26 mouse cellular contexts compared by ENCODE assay signal in genomic region chr9:116450829-116451228, GRCm38 (mm10).
"Had no signal": no experiment of that assay in that cellular context is flagged by ENCODE, and none has a peak within 500 bp of the region (broad histone marks: within the 10 kb centered on the region; RNA-seq: fewer than 3 reads in every experiment).

No protein-coding gene starts in this region.

- H3K27me3 ChIP-seq: heart, embryonic 12.5 days; hindbrain, embryonic 12.5 days; intestine, embryonic 15.5 days; limb, embryonic 12.5 days; liver, embryonic 13.5 days; liver, embryonic 15.5 days had no signal

- H3K4me3 ChIP-seq: heart, embryonic 12.5 days; hindbrain, embryonic 10.5 days; hindbrain, embryonic 12.5 days; intestine, embryonic 15.5 days; layer of hippocampus, adult 2 months; left cerebral cortex, adult 2 months; limb, embryonic 10.5 days; limb, embryonic 12.5 days; liver, embryonic 13.5 days; liver, embryonic 15.5 days had no signal

- H3K27ac ChIP-seq: hindbrain, embryonic 10.5 days; hindbrain, embryonic 12.5 days; hindbrain, embryonic 14.5 days; intestine, embryonic 15.5 days; layer of hippocampus, adult 2 months; left cerebral cortex, adult 2 months; limb, embryonic 10.5 days; limb, embryonic 12.5 days; liver, embryonic 13.5 days; liver, embryonic 15.5 days had no signal

- H3K9ac ChIP-seq: heart, embryonic 12.5 days; hindbrain, embryonic 12.5 days; hindbrain, embryonic 14.5 days; intestine, embryonic 15.5 days; limb, embryonic 12.5 days; liver, embryonic 13.5 days; liver, embryonic 15.5 days had no signal

- H3K4me1 ChIP-seq: heart, embryonic 12.5 days; hindbrain, embryonic 10.5 days; hindbrain, embryonic 12.5 days; intestine, embryonic 15.5 days; limb, embryonic 10.5 days; limb, embryonic 12.5 days; liver, embryonic 13.5 days; liver, embryonic 15.5 days had no signal

- H3K4me2 ChIP-seq: heart, embryonic 12.5 days; hindbrain, embryonic 12.5 days; hindbrain, embryonic 14.5 days; intestine, embryonic 15.5 days; limb, embryonic 12.5 days; liver, embryonic 11.5 days; liver, embryonic 13.5 days; liver, embryonic 15.5 days had no signal

- ATAC-seq: hindbrain, embryonic 16.5 days; inflammation-experienced regulatory T-cells, adult 6 months; intestine, embryonic 15.5 days; intestine, postnatal 0 days had no signal

- H3K36me3 ChIP-seq: heart, embryonic 12.5 days; hindbrain, embryonic 10.5 days; hindbrain, embryonic 12.5 days; intestine, embryonic 15.5 days; limb, embryonic 10.5 days; limb, embryonic 12.5 days; liver, embryonic 13.5 days; liver, embryonic 15.5 days had no signal

- H3K9me3 ChIP-seq: intestine, embryonic 15.5 days; limb, embryonic 10.5 days; limb, embryonic 12.5 days; liver, embryonic 13.5 days; liver, embryonic 15.5 days had no signal

- DNase-seq: gastrocnemius, postnatal 14 days; gastrocnemius, postnatal 36 days; heart, adult 18-20 months; heart, postnatal 10 days; heart, postnatal 4 days; kidney, adult 18-20 months; kidney, adult 8-10 months; kidney, postnatal 10 days; kidney, postnatal 25 days; kidney, postnatal 4 days; liver; liver, embryonic 13.5 days had no signal
